Comparison of ENCODE assay signal across 8 mouse cellular contexts in the genomic region with DNA sequence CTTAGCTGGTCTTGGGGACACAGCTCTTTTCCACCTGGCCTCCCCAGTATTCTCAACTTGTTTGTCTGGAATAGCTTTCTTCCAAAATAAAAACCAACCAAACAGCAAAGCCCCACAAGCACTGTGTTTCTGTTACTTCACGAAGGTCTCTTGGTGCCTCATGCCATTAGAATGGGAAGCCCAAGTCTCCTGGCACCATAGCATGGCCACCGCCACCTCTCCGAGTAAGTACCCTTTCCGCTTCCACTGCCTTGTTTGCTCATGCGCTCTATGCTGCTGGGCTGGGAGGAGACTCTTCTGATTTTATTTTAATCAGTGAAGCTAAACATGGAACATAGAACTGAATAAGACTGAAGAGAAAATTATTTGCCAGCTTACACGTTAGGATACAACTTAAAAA. TPM values are rescaled to one million over a fixed set of nuclear protein-coding genes. Genes with fewer than 3 reads are reported as not detected.
A peak's percentile ranks its signal among the peaks of the same experiment; 100 is the strongest.
DNase-seq lines count a peak whose midpoint lies in the region; ATAC-seq and TF ChIP-seq lines count a peak whose summit lies in the region.

No protein-coding gene starts in this region.

- H3K4me3 ChIP-seq in heart, embryonic 10.5 days, result peak overlapping the region; percentile 87; the same call in 1 of the 2 replicates
- 0 out of 2 replicates have a peak overlapping the region, but pooled peaks have one; percentile 2 for H3K4me3 ChIP-seq in limb, embryonic 15.5 days
- H3K4me3 ChIP-seq in stomach, postnatal 0 days (ENCODE audit: low read depth, low read length), result peak overlapping the region; percentile 11; the same call in 1 of the 2 replicates

- no peak overlapping the region for H3K27ac ChIP-seq in heart, embryonic 10.5 days
- H3K27ac ChIP-seq in limb, embryonic 15.5 days, result no peak overlapping the region
- H3K27ac ChIP-seq in stomach, postnatal 0 days (replicated peaks), result 0 out of 2 replicates have a peak overlapping the region, but pooled peaks have one; percentile 24

- ATAC-seq in limb, embryonic 15.5 days (ENCODE audit: insufficient number of reproducible peaks, low FRiP score, low TSS enrichment, low read depth), result no peak
- no peak for ATAC-seq in stomach, postnatal 0 days (ENCODE audit: low FRiP score, low TSS enrichment)
- no peak for ATAC-seq in monocyte, adult 5-6 weeks (replicated peaks; ENCODE audit: insufficient number of reproducible peaks, low FRiP score, low TSS enrichment, poor library complexity, severe bottlenecking)

- H3K4me2 ChIP-seq in limb, embryonic 15.5 days, result no peak overlapping the region; the same call in 1 of the 2 replicates
- peak overlapping the region; percentile 40 for H3K4me2 ChIP-seq in stomach, postnatal 0 days (replicated peaks; ENCODE audit: low read depth)

- no peak for DNase-seq in heart, embryonic 10.5 days (ENCODE audit: low spot score)
- DNase-seq in heart, postnatal 4 days, result no peak
- DNase-seq in right cerebral cortex, postnatal 25 days, result peak; percentile 12
- DNase-seq in right cerebral cortex, adult 2 months (ENCODE audit: low spot score in 2 of 2), result no peak
- DNase-seq in stomach, postnatal 0 days (ENCODE audit: low spot score), result peak; percentile 27
- DNase-seq in urinary bladder, adult 18-20 months (ENCODE audit: low spot score in 2 of 2), result no peak

- no peak for TF ChIP-seq CTCF in stomach, postnatal 0 days (IDR thresholded peaks at IDR 0.05; ENCODE audit: low read depth)

- no peak overlapping the region for H3K9ac ChIP-seq in limb, embryonic 15.5 days
- H3K9ac ChIP-seq in stomach, postnatal 0 days (ENCODE audit: low read length), result no peak overlapping the region

- H3K4me1 ChIP-seq in heart, embryonic 10.5 days, result peaks cover 53% of the 10 kb centered on the region
- peaks cover 24% of the 10 kb centered on the region for H3K4me1 ChIP-seq in limb, embryonic 15.5 days
- peaks cover 9% of the 10 kb centered on the region; the same call in 1 of the 2 replicates for H3K4me1 ChIP-seq in stomach, postnatal 0 days (replicated peaks; ENCODE audit: control insufficient read depth, insufficient read depth)

- H3K36me3 ChIP-seq in heart, embryonic 10.5 days, result peaks cover 6% of the 10 kb centered on the region; the same call in 1 of the 2 replicates
- no peaks in the 10 kb centered on the region for H3K36me3 ChIP-seq in limb, embryonic 15.5 days
- no peaks in the 10 kb centered on the region for H3K36me3 ChIP-seq in stomach, postnatal 0 days (ENCODE audit: control insufficient read depth, insufficient read depth, low read length)

- no peak for TF ChIP-seq EP300 in stomach, postnatal 0 days (optimal IDR thresholded peaks at IDR 0.05)

- 92% methylated on average over 6 of the region's 6 CpGs for WGBS in heart, embryonic 10.5 days
- 72% methylated on average over 6 of the region's 6 CpGs for WGBS in limb, embryonic 15.5 days
- WGBS in stomach, postnatal 0 days, result 64% methylated on average over 6 of the region's 6 CpGs

- H3K9me3 ChIP-seq in heart, embryonic 10.5 days, result no peaks in the 10 kb centered on the region
- no peaks in the 10 kb centered on the region for H3K9me3 ChIP-seq in limb, embryonic 15.5 days
- no peaks in the 10 kb centered on the region for H3K9me3 ChIP-seq in stomach, postnatal 0 days (ENCODE audit: control insufficient read depth, low read length)

- H3K27me3 ChIP-seq in heart, embryonic 10.5 days (ENCODE audit: insufficient read depth, poor library complexity, severe bottlenecking), result no peaks in the 10 kb centered on the region
- no peaks in the 10 kb centered on the region for H3K27me3 ChIP-seq in limb, embryonic 15.5 days
- H3K27me3 ChIP-seq in stomach, postnatal 0 days (ENCODE audit: control insufficient read depth, insufficient read depth, low read length), result no peaks in the 10 kb centered on the region

RNA-seq across cellular contexts. Expression of a gene that starts 2.3 kb away (rescaled TPM):
- polyA plus RNA-seq in heart, embryonic 10.5 days (2016; fragmentation: Nextera tagmentation; extraction: Ambion mirVana), result 99.9 and 114 TPM in 2 replicates
- total RNA-seq in heart, postnatal 4 days (2021), result 100 to 1,000 TPM; 260 to 261 TPM
- 121 and 135 TPM in 2 replicates for polyA plus RNA-seq in limb, embryonic 15.5 days (2015; fragmentation: Nextera tagmentation; extraction: Ambion mirVana)
- 125 and 130 TPM in 2 replicates for polyA plus RNA-seq in stomach, postnatal 0 days (2015; fragmentation: Nextera tagmentation; extraction: Ambion mirVana)
- total RNA-seq in monocyte, adult 5-6 weeks (2017), result 162 to 219 TPM (median 198 TPM) in 3 replicates

RNA-seq across cellular contexts. Expression of a gene that starts 42.9 kb away (rescaled TPM):
- 4.1 and 9.1 TPM in 2 replicates for polyA plus RNA-seq in heart, embryonic 10.5 days (2016; fragmentation: Nextera tagmentation; extraction: Ambion mirVana)
- 10 to 100 TPM; 11.1 to 12.2 TPM for total RNA-seq in heart, postnatal 4 days (2021)
- polyA plus RNA-seq in limb, embryonic 15.5 days (2015; fragmentation: Nextera tagmentation; extraction: Ambion mirVana), result 0.94 and 0.97 TPM in 2 replicates
- 0.70 and 0.82 TPM in 2 replicates for polyA plus RNA-seq in stomach, postnatal 0 days (2015; fragmentation: Nextera tagmentation; extraction: Ambion mirVana)
- total RNA-seq in monocyte, adult 5-6 weeks (2017), result 1.2 TPM in 1 of 3 replicates, not detected in the others

Comparison
In these comparisons a context has a peak if more than half of its experiments do, and no peak if none do; other contexts are left out.
1. DNase-seq: peak in right cerebral cortex, postnatal 25 days (single experiment) and stomach, postnatal 0 days (single experiment); none in heart, embryonic 10.5 days (single experiment), heart, postnatal 4 days (single experiment), right cerebral cortex, adult 2 months (0 of 2) and urinary bladder, adult 18-20 months (0 of 2).
2. H3K4me3 ChIP-seq: peak in every context shown above with its lines; median percentile 87 in heart, embryonic 10.5 days; 11 in stomach, postnatal 0 days; 2 in limb, embryonic 15.5 days.